Mouse (Mus musculus) heart, adult 2 months (tissue): Measurements from ENCODE around the gene Cldn3. TPM values are rescaled to one million over a fixed set of nuclear protein-coding genes. Genes with fewer than 3 reads are reported as not detected.

Experiments used
- DNase-seq, 2 experiments: peaks; one replicate each; pipeline ENCODE4 v3.0.0; 2021
- H3K27ac ChIP-seq: fragments of 200-600 bp; 2 replicates; pipeline ENCODE4 v1.8.1; 2022
- H3K27me3 ChIP-seq: fragments of 200-500 bp; 2 replicates; pipeline ENCODE4 v1.6.1; 2012; ENCODE audit warnings: mild to moderate bottlenecking, low read length, inconsistent platforms, mixed read lengths; ENCODE audit not compliant: control insufficient read depth, insufficient read depth
- H3K36me3 ChIP-seq: fragments of 200-500 bp; 2 replicates; pipeline ENCODE4 v1.6.1; 2012; ENCODE audit warnings: low read length, inconsistent platforms; ENCODE audit not compliant: control insufficient read depth, insufficient read depth
- H3K4me1 ChIP-seq: fragments of 200-500 bp; 2 replicates; pipeline ENCODE4 v1.6.1; 2011; ENCODE audit warnings: low read length; ENCODE audit not compliant: control insufficient read depth, insufficient read depth
- H3K4me3 ChIP-seq: fragments of 200-600 bp; 2 replicates; pipeline ENCODE4 v1.8.1; 2022
- H3K79me2 ChIP-seq: fragments of 200-500 bp; replicated peaks from 2 replicates; pipeline ENCODE4 v1.6.1; 2012; ENCODE audit warnings: mild to moderate bottlenecking, inconsistent platforms, low read length, moderate library complexity, mixed read lengths; ENCODE audit not compliant: control insufficient read depth, insufficient read depth
- H3K9ac ChIP-seq: fragments of 200-500 bp; 2 replicates; pipeline ENCODE4 v1.6.1; 2012; ENCODE audit warnings: low read depth, mild to moderate bottlenecking, control low read depth, inconsistent platforms, low read length, mixed read lengths
- CTCF ChIP-seq: fragments of 200-600 bp; IDR thresholded peaks from 2 replicates; pipeline ENCODE4 v1.8.1; 2022; ENCODE audit warnings: antibody characterized with exemption, mild to moderate bottlenecking, moderate library complexity
- EP300 ChIP-seq: fragments of 200-500 bp; IDR thresholded peaks from 2 replicates; pipeline ENCODE4 v1.6.1; 2011; ENCODE audit warnings: low read depth, low read length, control low read depth; ENCODE audit not compliant: insufficient read depth
- POLR2A ChIP-seq: fragments of 200-500 bp; IDR thresholded peaks from 2 replicates; pipeline ENCODE4 v1.6.1; 2011; ENCODE audit warnings: mild to moderate bottlenecking, low read depth, low read length, control low read depth; ENCODE audit not compliant: insufficient read depth
- WGBS: fragments of 180-500 bp; shearing (Covaris S2); methylation state at CpG from one replicate; pipeline ENCODE4 v1.1.7; 2018; 5-methylcytosine and 5-hydroxymethylcytosine counted together
- intact Hi-C: fragments of 180-260 bp; cut with DNase I; formaldehyde crosslinking; loops from one replicate; pipeline ENCODE4 v1.15.1; 2025
- polyA plus RNA-seq: library from polyadenylated mRNA; depleted of rRNA; stranded (reverse); fragments of >200 nt; gene quantifications from 2 replicates; pipeline ENCODE4 v1.2.3, GENCODE M21; 2012; rRNA removed
- total RNA-seq, 2 experiments: library from RNA; stranded (reverse); gene quantifications; 2 replicates each; pipeline ENCODE4 v1.2.3; 2021

Gene Cldn3
- total and polyA plus RNA-seq, 3 experiments, result 0.26 to 6.8 TPM; not detected in 1

DNA sequence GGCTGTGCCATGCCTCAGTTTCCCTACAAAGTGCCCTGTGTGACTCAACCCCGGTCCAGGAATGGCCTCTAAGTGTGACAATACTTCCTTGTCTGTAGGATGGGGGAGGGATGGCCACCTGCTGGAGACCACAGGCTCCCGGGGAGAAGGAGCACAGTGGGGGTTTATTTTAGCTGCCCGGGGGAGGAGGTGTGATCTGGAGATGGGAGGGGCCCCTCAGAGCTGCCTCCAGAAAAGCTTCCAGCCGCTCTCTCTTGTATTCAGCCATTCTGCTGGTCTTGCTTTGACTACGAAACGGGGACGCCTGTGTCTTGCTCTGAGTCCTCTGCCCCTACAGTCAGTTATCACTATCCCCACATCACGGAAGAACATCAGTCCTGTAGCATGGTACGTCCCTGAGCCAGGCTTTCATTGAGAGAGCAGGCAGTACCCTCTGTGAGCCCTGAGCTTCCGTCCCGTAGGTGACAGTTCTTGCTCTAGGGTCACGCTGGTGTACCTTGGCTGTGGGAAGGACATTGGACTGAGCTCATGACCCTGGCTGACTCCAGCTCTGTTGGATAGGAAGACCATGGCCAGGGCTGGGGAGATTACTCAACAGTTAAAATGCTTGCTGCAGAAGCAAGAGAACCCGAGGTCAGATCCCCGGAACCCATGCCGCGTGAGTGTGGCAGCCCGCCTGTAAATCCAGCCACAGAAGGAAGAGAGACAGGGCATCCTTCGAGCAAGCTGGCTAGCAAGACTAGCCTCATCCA, 49.8 kb downstream of the Cldn3 start:
- no peak for DNase-seq
- no peaks in the 10 kb centered on the region for H3K79me2 ChIP-seq
- H3K4me1 ChIP-seq, result no peaks in the 10 kb centered on the region
- no peak overlapping the region for H3K27ac ChIP-seq
- H3K36me3 ChIP-seq, result no peaks in the 10 kb centered on the region
- intact Hi-C loops, result no loop called here
- 69% methylated on average over 18 of the region's 18 CpGs for WGBS
- TF ChIP-seq CTCF (no peak), EP300 (no peak), POLR2A (no peak)
- no peak overlapping the region for H3K4me3 ChIP-seq
- H3K27me3 ChIP-seq, result no peaks in the 10 kb centered on the region
- no peak overlapping the region for H3K9ac ChIP-seq

Other genes starting within 250 kb of the Cldn3 start
- gene Eln, start 238.9 kb upstream of the Cldn3 start, total RNA-seq, result 10 to 100 TPM; 33.5 to 49.9 TPM
- 124 and 131 TPM in 2 replicates for gene Eln, start 238.9 kb upstream of the Cldn3 start, polyA plus RNA-seq
- not detected for gene Tmem270, start 79.5 kb upstream of the Cldn3 start, total RNA-seq
- not detected in 2 replicates for gene Tmem270, start 79.5 kb upstream of the Cldn3 start, polyA plus RNA-seq
- gene Cldn13, start 70.7 kb upstream of the Cldn3 start, total RNA-seq, result not detected
- gene Cldn13, start 70.7 kb upstream of the Cldn3 start, polyA plus RNA-seq, result 0.10 TPM in 1 of 2 replicates, not detected in the other
- gene Mettl27, start 53.8 kb upstream of the Cldn3 start, total RNA-seq, result 1 to 10 TPM; 4.1 to 6.7 TPM
- 2.8 TPM in 2 replicates for gene Mettl27, start 53.8 kb upstream of the Cldn3 start, polyA plus RNA-seq
- not detected for gene Cldn4, start 39.3 kb upstream of the Cldn3 start, total RNA-seq
- gene Cldn4, start 39.3 kb upstream of the Cldn3 start, polyA plus RNA-seq, result 0.68 TPM in 1 of 2 replicates, not detected in the other
- 10 to 100 TPM; 56.9 to 64.5 TPM for gene Abhd11, start 22.9 kb downstream of the Cldn3 start, total RNA-seq
- gene Abhd11, start 22.9 kb downstream of the Cldn3 start, polyA plus RNA-seq, result 90.2 and 110 TPM in 2 replicates
- 1 to 10 TPM; 1.4 to 1.5 TPM for gene Stx1a, start 37.3 kb downstream of the Cldn3 start, total RNA-seq
- 4.7 and 5.1 TPM in 2 replicates for gene Stx1a, start 37.3 kb downstream of the Cldn3 start, polyA plus RNA-seq
- 10 to 100 TPM; 38.4 to 46.1 TPM for gene Dnajc30, start 78.0 kb downstream of the Cldn3 start, total RNA-seq
- gene Dnajc30, start 78.0 kb downstream of the Cldn3 start, polyA plus RNA-seq, result 34.7 and 35.7 TPM in 2 replicates
- 10 to 100 TPM; 20.5 to 21.1 TPM for gene Bud23, start 78.7 kb downstream of the Cldn3 start, total RNA-seq
- gene Bud23, start 78.7 kb downstream of the Cldn3 start, polyA plus RNA-seq, result 26.2 and 29.8 TPM in 2 replicates
- under 1 TPM; 0.52 to 0.57 TPM for gene Vps37d, start 92.1 kb downstream of the Cldn3 start, total RNA-seq
- 0.61 and 0.72 TPM in 2 replicates for gene Vps37d, start 92.1 kb downstream of the Cldn3 start, polyA plus RNA-seq
- 10 to 100 TPM; 24.2 to 25.9 TPM for gene Mlxipl, start 103.7 kb downstream of the Cldn3 start, total RNA-seq
- gene Mlxipl, start 103.7 kb downstream of the Cldn3 start, polyA plus RNA-seq, result 47.1 and 49.0 TPM in 2 replicates
- 10 to 100 TPM in 1 of 2 experiments, 1 to 10 TPM in 1; 9.9 to 10.6 TPM for gene Tbl2, start 163.4 kb downstream of the Cldn3 start, total RNA-seq
- gene Tbl2, start 163.4 kb downstream of the Cldn3 start, polyA plus RNA-seq, result 5.8 and 8.8 TPM in 2 replicates
- 10 to 100 TPM; 40.3 to 44.1 TPM for gene Bcl7b, start 182.1 kb downstream of the Cldn3 start, total RNA-seq
- gene Bcl7b, start 182.1 kb downstream of the Cldn3 start, polyA plus RNA-seq, result 37.5 and 37.6 TPM in 2 replicates
- 10 to 100 TPM; 42.3 to 46.1 TPM for gene Baz1b, start 201.1 kb downstream of the Cldn3 start, total RNA-seq
- 13.9 and 20.8 TPM in 2 replicates for gene Baz1b, start 201.1 kb downstream of the Cldn3 start, polyA plus RNA-seq